Mouse (Mus musculus) kidney, embryonic 14.5 days (tissue): ENCODE measurements at regions not wholly inside any gene's neighbourhood (a gene's known extent, or its start where the extent isn't known, plus 50 kb on each side); places are given as distances from the start of the nearest gene placed in this dataset.
A peak's percentile ranks its signal among the peaks of the same experiment; 100 is the strongest.

ENCODE experiments used
- ATAC-seq: fragments of 200-750 bp; cut with Nextera tagmentation; 2 replicates; pipeline ENCODE4 v1.8.0; 2017; ENCODE audit warnings: moderate number of reproducible peaks, mild to moderate bottlenecking, moderate TSS enrichment, moderate library complexity; ENCODE audit not compliant: low FRiP score, low TSS enrichment
- H3K27ac ChIP-seq: fragments of 300-500 bp; sonication (generic); 2 replicates; pipeline ENCODE4 v1.5.1; 2014; ENCODE audit warnings: low read depth, mild to moderate bottlenecking, low read length, moderate library complexity, mixed read lengths
- H3K27me3 ChIP-seq: fragments of 300-500 bp; sonication (generic); 2 replicates; pipeline ENCODE4 v1.6.1; 2014; ENCODE audit warnings: mild to moderate bottlenecking, low read length; ENCODE audit not compliant: control insufficient read depth, insufficient read depth
- H3K36me3 ChIP-seq: fragments of 300-500 bp; sonication (generic); 2 replicates; pipeline ENCODE4 v1.6.1; 2014; ENCODE audit warnings: low read length, mixed read lengths; ENCODE audit not compliant: control insufficient read depth, insufficient read depth
- H3K4me1 ChIP-seq: fragments of 300-500 bp; sonication (generic); 2 replicates; pipeline ENCODE4 v1.6.1; 2014; ENCODE audit warnings: low read length, mixed read lengths; ENCODE audit not compliant: control insufficient read depth, insufficient read depth
- H3K4me2 ChIP-seq: fragments of 300-500 bp; sonication (generic); replicated peaks from 2 replicates; pipeline ENCODE4 v1.6.1; 2014; ENCODE audit warnings: low read depth, mild to moderate bottlenecking, low read length
- H3K4me3 ChIP-seq: fragments of 300-500 bp; sonication (generic); 2 replicates; pipeline ENCODE4 v1.5.1; 2014; ENCODE audit warnings: mild to moderate bottlenecking, low read length
- H3K9ac ChIP-seq: fragments of 300-500 bp; sonication (generic); 2 replicates; pipeline ENCODE4 v1.6.1; 2014; ENCODE audit warnings: low read depth, mild to moderate bottlenecking, low read length, moderate library complexity
- H3K9me3 ChIP-seq: fragments of 300-500 bp; sonication (generic); 2 replicates; pipeline ENCODE4 v1.6.1; 2016; ENCODE audit warnings: low read length; ENCODE audit not compliant: control insufficient read depth
- WGBS: fragments of 180-500 bp; shearing (Covaris S2); extraction: QIAGEN DNeasy Blood & Tissue Kit; methylation state at CpG from one replicate; pipeline ENCODE4 v1.1.7; 2014; 5-methylcytosine and 5-hydroxymethylcytosine counted together

DNA sequence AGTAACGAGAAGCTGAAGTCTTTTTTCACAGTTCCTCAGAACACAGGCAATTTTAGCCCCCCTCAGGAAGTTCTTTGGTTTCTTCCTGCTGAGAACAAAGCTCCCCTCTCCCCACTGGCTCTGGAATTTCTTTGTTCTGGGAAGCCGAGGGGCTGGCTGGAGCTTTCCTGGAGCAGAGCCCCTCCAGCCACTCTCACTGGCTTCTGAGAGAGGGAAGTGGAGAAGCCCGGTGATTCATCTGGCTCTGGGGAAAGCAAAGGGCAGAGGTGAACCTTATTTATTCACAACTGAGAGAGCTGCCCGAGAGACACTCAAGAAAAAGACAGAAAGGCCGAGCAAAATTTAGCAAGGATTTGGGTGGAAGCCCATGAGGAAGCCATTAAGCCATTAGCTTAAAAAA is 63.9 kb downstream of the Ddx3x start:
- Histone ChIP-seq H3K9ac (peak overlapping the region; percentile 42; the same call in 1 of the 2 replicates), H3K4me3 (peak overlapping the region; percentile 2; the same call in 1 of the 2 replicates), H3K27ac (peak overlapping the region; percentile 91), H3K27me3 (peaks cover 4% of the 10 kb centered on the region; the same call in 1 of the 2 replicates), H3K4me1 (no peaks in the 10 kb centered on the region), H3K4me2 (peak overlapping the region; percentile 27; the same call in 1 of the 2 replicates), H3K36me3 (no peaks in the 10 kb centered on the region), H3K9me3 (no peaks in the 10 kb centered on the region)
- peak; percentile 71 for ATAC-seq
- WGBS = 3% methylated on average over 5 of the region's 5 CpGs

DNA sequence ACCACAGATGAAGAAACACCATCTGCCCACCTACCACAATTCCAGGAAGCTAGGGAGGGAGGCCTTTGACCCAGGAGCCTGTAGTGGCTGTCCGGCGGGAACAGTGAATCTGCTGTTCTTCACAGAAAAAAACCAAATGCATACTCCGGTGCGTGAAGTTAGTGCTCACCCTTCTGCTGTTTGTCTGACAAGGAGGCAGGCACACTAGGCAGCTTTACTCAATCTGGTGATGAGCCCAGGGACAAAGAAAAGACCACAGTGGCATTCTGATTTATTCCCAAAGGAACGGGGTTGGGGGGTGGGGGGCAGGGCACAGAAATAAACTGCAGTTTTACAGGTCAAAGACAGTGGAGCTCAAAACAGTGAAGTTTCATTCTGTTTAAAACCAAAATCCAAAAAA is 64.4 kb downstream of the Ddx3x start:
- WGBS = 11% methylated on average over 5 of the region's 5 CpGs
- Histone ChIP-seq H3K4me3 (peak overlapping the region; percentile 2; the same call in 1 of the 2 replicates), H3K36me3 (no peaks in the 10 kb centered on the region), H3K27ac (peak overlapping the region; percentile 91), H3K4me2 (peak overlapping the region; percentile 27; the same call in 1 of the 2 replicates), H3K4me1 (no peaks in the 10 kb centered on the region), H3K27me3 (peaks cover 4% of the 10 kb centered on the region; the same call in 1 of the 2 replicates), H3K9ac (peak overlapping the region; percentile 42), H3K9me3 (no peaks in the 10 kb centered on the region)
- ATAC-seq = 0 out of 2 replicates have a peak, but pooled peaks have one; percentile 14

DNA sequence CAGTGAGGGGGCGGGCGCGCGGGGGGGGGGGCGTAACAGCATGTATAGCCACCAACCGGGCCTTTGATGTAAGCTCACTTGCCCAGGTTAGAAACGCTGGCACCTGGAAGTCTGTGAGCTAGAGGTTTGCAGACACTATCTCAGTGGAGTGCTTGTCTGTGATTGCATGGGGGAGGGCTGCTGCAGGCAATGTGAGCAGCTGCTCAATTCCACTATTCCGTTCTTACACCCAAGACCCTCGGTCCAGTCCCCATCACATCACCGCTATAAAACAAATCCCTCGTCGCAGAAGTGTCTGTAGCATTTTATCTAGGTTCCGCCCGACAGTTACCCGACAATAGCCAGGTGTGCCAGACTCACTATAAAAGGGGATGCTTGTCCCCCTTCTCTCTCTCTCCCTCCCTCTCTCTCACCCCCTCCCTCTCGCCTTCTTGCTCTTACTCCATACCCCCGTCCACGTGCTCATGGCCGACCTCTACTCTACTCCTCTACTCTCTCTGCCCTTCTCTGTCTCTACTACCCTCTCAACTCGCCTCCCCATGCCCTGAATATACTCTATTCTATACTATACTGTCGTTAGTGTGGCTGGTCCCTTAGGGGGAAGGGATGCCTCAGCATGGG is 65.4 kb downstream of the Ddx3x start:
- peak overlapping the region; percentile 18; the same call in 1 of the 2 replicates for H3K9ac ChIP-seq
- H3K9me3 ChIP-seq = no peaks in the 10 kb centered on the region
- H3K27me3 ChIP-seq = peaks cover 4% of the 10 kb centered on the region; the same call in 1 of the 2 replicates
- H3K36me3 ChIP-seq = no peaks in the 10 kb centered on the region
- no peaks in the 10 kb centered on the region for H3K4me1 ChIP-seq
- H3K4me3 ChIP-seq = peak overlapping the region; percentile 36; the same call in 1 of the 2 replicates
- ATAC-seq = peak; percentile 29; the same call in 1 of the 2 replicates
- H3K27ac ChIP-seq = peak overlapping the region; percentile 91
- peak overlapping the region; percentile 49 for H3K4me2 ChIP-seq
- WGBS = 12% methylated on average over 21 of the region's 21 CpGs

DNA sequence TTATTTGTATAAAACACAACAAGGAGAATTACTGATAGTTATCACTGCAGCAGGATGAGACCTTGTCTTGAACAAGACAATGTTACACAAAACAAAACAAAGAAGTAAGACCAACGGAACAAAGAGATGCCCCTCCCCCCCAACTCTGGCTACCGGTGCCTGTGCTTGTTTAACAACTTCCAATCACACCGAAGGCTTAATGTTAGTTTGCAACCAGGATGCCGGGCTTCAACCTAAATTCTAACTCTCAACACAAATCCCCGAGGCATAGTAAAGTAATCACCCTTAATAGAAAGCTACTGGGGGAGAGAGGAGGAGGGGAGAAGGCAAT is 65.9 kb downstream of the Ddx3x start:
- H3K4me3 ChIP-seq = peak overlapping the region; percentile 36
- no peaks in the 10 kb centered on the region for H3K4me1 ChIP-seq
- peak overlapping the region; percentile 18; the same call in 1 of the 2 replicates for H3K9ac ChIP-seq
- H3K9me3 ChIP-seq = no peaks in the 10 kb centered on the region
- H3K27ac ChIP-seq = peak overlapping the region; percentile 91
- peaks cover 4% of the 10 kb centered on the region; the same call in 1 of the 2 replicates for H3K27me3 ChIP-seq
- H3K36me3 ChIP-seq = no peaks in the 10 kb centered on the region
- peak; percentile 33 for ATAC-seq
- peak overlapping the region; percentile 49 for H3K4me2 ChIP-seq
- 11% methylated on average over 5 of the region's 5 CpGs for WGBS

DNA sequence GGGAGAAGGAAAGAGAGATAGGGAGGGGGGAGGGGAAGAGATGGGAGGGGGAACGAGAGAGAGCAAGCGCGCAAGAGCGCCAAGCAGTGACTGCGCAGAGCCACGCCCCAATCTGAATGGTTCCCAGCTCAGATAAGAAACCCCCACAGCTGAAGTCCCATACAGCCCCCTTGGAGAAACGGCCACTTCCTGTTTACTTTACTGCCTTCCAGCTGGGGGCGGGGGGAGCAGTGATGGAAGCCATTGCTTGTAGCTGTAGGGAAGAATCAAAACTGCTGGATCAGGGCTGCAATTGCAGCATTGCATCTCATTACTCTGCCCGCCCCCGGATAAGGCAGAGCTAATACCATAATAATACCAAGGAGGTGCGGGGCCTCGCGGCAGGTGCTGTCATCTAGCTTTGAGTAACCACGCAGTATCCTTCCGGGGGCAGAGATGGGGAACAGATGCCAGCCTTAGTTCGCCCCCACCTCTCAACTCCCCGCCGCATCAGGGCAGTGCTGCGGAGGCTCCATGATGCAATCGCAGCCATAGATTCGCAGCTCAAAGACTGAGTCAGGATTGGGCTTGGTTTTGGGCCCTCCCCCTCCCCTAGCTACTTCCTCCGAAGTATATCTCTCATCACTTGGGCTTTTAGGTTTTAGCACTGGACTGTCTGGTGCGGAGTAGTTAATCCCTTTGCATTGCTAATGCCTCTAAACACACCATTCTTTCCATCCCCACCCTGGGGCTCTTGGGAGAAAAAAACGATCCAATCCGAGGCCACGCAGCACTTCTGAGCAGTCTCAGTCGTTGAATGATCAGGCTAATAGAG is 66.5 kb downstream of the Ddx3x start:
- Histone ChIP-seq H3K4me3 (peak overlapping the region; percentile 36), H3K9me3 (no peaks in the 10 kb centered on the region), H3K27ac (peak overlapping the region; percentile 91), H3K36me3 (no peaks in the 10 kb centered on the region), H3K9ac (peak overlapping the region; percentile 42), H3K4me2 (peak overlapping the region; percentile 49), H3K27me3 (peaks cover 4% of the 10 kb centered on the region; the same call in 1 of the 2 replicates), H3K4me1 (no peaks in the 10 kb centered on the region)
- peak; percentile 91 for ATAC-seq
- 5% methylated on average over 27 of the region's 27 CpGs for WGBS

DNA sequence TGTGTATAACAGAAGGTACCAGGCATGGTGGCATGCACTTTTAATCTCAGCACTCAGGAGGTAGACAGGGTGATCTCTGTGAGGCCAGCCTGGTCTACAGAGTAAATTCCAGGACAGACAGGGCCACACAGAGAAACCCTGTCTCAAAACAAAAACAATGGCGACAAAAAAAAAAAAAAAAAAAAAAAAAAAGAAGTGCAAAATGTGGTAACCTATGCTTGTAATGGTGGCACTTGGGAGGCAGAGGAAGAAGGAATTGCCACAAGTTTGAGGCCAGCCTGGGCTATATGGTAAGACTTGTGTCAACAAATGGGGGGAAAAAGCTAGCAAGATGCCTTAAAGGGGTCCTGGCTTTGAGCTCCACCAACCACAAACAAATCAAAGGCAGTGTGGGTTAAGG is 67.6 kb downstream of the Ddx3x start:
- 80% methylated on average over 1 of the region's 1 CpGs for WGBS
- no peak overlapping the region for H3K4me3 ChIP-seq
- no peaks in the 10 kb centered on the region for H3K9me3 ChIP-seq
- no peak overlapping the region for H3K9ac ChIP-seq
- H3K4me1 ChIP-seq = no peaks in the 10 kb centered on the region
- no peaks in the 10 kb centered on the region for H3K36me3 ChIP-seq
- no peak overlapping the region for H3K27ac ChIP-seq
- peaks cover 4% of the 10 kb centered on the region; the same call in 1 of the 2 replicates for H3K27me3 ChIP-seq
- no peak overlapping the region for H3K4me2 ChIP-seq
- ATAC-seq = no peak

DNA sequence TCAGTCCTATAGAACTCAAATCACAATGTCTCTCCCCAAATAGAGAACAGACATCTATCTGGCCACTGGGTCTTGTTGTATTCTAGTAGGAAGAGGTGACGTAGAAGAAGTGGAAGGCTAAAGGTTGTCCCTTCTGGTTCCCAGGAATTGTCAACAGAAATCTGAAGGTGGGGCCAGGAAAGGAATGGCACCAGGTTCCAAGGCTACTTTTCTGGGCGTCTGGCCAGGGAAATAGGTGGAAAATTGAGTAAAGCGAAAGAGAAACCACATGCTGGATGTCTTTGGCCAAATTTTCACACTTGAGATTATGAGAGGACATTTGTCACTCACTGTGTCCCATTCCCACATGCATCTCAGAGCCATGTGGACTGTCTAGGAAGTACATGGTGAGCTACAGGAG is 69.7 kb downstream of the Ddx3x start:
- no peak for ATAC-seq
- H3K9me3 ChIP-seq = no peaks in the 10 kb centered on the region
- no peak overlapping the region for H3K4me2 ChIP-seq
- peaks cover 4% of the 10 kb centered on the region; the same call in 1 of the 2 replicates for H3K27me3 ChIP-seq
- H3K4me3 ChIP-seq = no peak overlapping the region
- H3K4me1 ChIP-seq = no peaks in the 10 kb centered on the region
- H3K27ac ChIP-seq = no peak overlapping the region
- 76% methylated on average over 3 of the region's 3 CpGs for WGBS
- no peak overlapping the region for H3K9ac ChIP-seq
- H3K36me3 ChIP-seq = no peaks in the 10 kb centered on the region

DNA sequence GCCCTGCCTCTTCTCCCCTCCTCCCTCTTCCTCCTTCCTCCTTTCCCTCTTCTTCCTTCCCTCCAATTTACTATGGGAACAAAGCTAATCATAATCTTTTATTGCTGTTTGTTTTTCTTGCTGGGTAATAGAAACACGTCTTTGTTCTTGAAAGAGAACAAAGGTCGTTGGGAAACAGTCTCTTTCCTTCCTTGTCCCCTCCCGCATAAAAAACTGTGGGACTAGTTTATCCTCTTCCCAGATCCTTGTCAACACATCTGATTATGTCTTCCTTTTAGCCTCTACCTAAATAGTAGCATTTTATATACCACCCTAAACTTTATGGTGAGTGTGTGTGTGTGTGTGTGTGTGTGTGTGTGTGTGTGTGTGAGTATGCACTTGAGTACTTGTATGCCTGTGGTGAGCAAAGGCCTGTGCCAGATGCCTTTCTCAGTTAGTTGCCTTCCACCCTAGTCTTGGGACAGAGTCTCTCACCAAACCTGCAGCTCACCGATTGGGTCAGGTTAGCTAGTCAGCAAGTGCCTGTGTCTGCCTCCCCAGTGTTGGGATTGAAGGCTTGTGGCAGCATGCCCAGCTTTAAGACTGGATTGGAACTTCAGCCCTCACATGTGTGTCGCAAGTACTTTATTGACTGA is 76.5 kb downstream of the Ddx3x start:
- Histone ChIP-seq H3K4me3 (no peak overlapping the region), H3K27me3 (no peaks in the 10 kb centered on the region), H3K9me3 (no peaks in the 10 kb centered on the region), H3K36me3 (no peaks in the 10 kb centered on the region), H3K9ac (no peak overlapping the region), H3K4me2 (no peak overlapping the region), H3K27ac (no peak overlapping the region), H3K4me1 (no peaks in the 10 kb centered on the region)
- WGBS = 53% methylated on average over 5 of the region's 5 CpGs
- no peak for ATAC-seq
